Mouse (Mus musculus) liver, embryonic 11.5 days (tissue): ENCODE results near the gene Tpr. TPM values are rescaled to one million over a fixed set of nuclear protein-coding genes. Genes with fewer than 3 reads are reported as not detected.

Experiments used
- ATAC-seq: fragments of 200-750 bp; cut with Nextera tagmentation; replicated peaks from 2 replicates; pipeline ENCODE4 v1.8.0; 2017; ENCODE audit warnings: moderate number of reproducible peaks, mild to moderate bottlenecking, moderate TSS enrichment, moderate library complexity; ENCODE audit not compliant: low FRiP score
- DNase-seq: peaks from one replicate; pipeline ENCODE4 v3.0.0-alpha.2; 2017; ENCODE audit warnings: low spot score
- H3K27ac ChIP-seq: fragments of 300-500 bp; sonication (generic); 2 replicates; pipeline ENCODE4 v1.5.1; 2014; ENCODE audit warnings: mild to moderate bottlenecking, low read depth, low read length, control low read depth
- H3K27me3 ChIP-seq: fragments of 300-500 bp; sonication (generic); replicated peaks from 2 replicates; pipeline ENCODE4 v1.6.1; 2014; ENCODE audit warnings: low read length, mixed read lengths; ENCODE audit not compliant: control insufficient read depth, insufficient read depth
- H3K36me3 ChIP-seq: fragments of 300-500 bp; sonication (generic); 2 replicates; pipeline ENCODE4 v1.6.1; 2014; ENCODE audit warnings: mild to moderate bottlenecking, low read length, moderate library complexity, mixed read lengths; ENCODE audit not compliant: control insufficient read depth, insufficient read depth
- H3K4me1 ChIP-seq: fragments of 300-500 bp; sonication (generic); replicated peaks from 2 replicates; pipeline ENCODE4 v1.6.1; 2014; ENCODE audit warnings: low read length, mixed read lengths; ENCODE audit not compliant: control insufficient read depth, insufficient read depth
- H3K4me2 ChIP-seq: fragments of 300-500 bp; sonication (generic); 2 replicates; pipeline ENCODE4 v1.6.1; 2014; ENCODE audit warnings: mild to moderate bottlenecking, control low read depth, moderate library complexity
- H3K4me3 ChIP-seq: fragments of 300-500 bp; sonication (generic); 2 replicates; pipeline ENCODE4 v1.5.1; 2014; ENCODE audit warnings: low read depth, low read length, control low read depth
- H3K9ac ChIP-seq: fragments of 300-500 bp; sonication (generic); 2 replicates; pipeline ENCODE4 v1.6.1; 2014; ENCODE audit warnings: low read depth, low read length, control low read depth
- H3K9me3 ChIP-seq: fragments of 300-500 bp; sonication (generic); 2 replicates; pipeline ENCODE4 v1.6.1; 2016; ENCODE audit warnings: low read length, inconsistent platforms, mixed read lengths; ENCODE audit not compliant: control insufficient read depth
- WGBS: fragments of 180-500 bp; shearing (Covaris S2); extraction: QIAGEN DNeasy Blood & Tissue Kit; methylation state at CpG from one replicate; pipeline ENCODE4 v1.1.7; 2014; 5-methylcytosine and 5-hydroxymethylcytosine counted together
- polyA plus RNA-seq: library from polyadenylated mRNA; unstranded; fragments of >200 nt; fragmentation: Nextera tagmentation; extraction: Ambion mirVana; gene quantifications from 2 replicates; pipeline ENCODE4 v1.2.1, GENCODE M21; 2014

Tpr gene
- polyA plus RNA-seq, 1 experiment from 2014 or later = 169 TPM

DNA sequence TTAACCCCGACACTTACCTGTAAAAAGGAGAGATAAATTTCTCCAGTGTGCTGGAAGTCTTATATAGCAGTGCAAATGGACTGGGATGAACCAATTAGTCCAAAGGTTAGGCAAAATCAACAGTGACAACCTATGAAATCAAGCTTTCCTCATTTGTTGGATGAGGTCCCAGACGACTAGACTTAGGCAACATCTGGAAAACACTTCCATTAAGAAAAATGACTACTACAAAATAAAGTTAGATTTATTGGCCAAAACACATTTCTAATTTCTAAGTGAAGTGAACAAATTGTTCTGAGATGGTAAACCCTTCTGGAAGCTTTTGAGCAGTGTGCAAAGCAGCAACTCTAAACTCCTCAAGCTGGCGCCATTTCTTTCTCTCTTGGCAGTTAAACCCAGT is 73.5 kb downstream of the Tpr start, which contains the start of gene Prg4:
Gene Prg4 (minus strand): TSS at position 34 of the 400 bp plus-strand sequence.
- Histone ChIP-seq H3K27me3 (no peaks in the 10 kb centered on the region), H3K36me3 (no peaks in the 10 kb centered on the region), H3K9me3 (no peaks in the 10 kb centered on the region), H3K4me3 (no peak within 1 kb of the TSS), H3K27ac (no peak within 1 kb of the TSS), H3K9ac (no peak within 1 kb of the TSS), H3K4me1 (no peaks in the 10 kb centered on the region), H3K4me2 (no peak within 1 kb of the TSS)
- ATAC-seq (no peak), DNase-seq (no peak)
- 83% methylated on average over 3 of the region's 3 CpGs for WGBS

DNA sequence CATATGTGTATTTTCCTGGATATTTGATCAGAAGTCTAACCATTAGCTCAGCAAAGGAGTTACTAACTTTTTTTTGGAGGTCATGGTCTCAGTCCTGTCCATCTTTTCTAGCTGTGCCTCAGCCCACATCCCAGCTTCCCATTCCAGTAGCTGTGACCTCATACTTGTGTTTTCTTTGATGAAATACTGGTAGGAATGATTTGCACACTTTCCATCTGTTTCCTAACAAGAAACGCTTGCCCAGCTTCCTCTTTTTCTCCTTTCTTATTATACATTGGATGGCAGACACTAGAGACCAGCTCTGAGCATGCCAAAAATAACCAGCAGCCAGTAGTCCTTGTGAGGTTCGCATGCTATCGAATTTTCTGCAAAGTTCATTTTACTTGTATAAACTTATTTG is 77.4 kb downstream of the Tpr start:
- ATAC-seq = no peak
- H3K4me2 ChIP-seq = no peak overlapping the region
- H3K9ac ChIP-seq = no peak overlapping the region
- WGBS = 66% methylated on average over 3 of the region's 3 CpGs
- H3K27me3 ChIP-seq = no peaks in the 10 kb centered on the region
- no peaks in the 10 kb centered on the region for H3K4me1 ChIP-seq
- H3K36me3 ChIP-seq = no peaks in the 10 kb centered on the region
- no peak overlapping the region for H3K27ac ChIP-seq
- H3K4me3 ChIP-seq = no peak overlapping the region
- no peak for DNase-seq
- H3K9me3 ChIP-seq = no peaks in the 10 kb centered on the region

DNA sequence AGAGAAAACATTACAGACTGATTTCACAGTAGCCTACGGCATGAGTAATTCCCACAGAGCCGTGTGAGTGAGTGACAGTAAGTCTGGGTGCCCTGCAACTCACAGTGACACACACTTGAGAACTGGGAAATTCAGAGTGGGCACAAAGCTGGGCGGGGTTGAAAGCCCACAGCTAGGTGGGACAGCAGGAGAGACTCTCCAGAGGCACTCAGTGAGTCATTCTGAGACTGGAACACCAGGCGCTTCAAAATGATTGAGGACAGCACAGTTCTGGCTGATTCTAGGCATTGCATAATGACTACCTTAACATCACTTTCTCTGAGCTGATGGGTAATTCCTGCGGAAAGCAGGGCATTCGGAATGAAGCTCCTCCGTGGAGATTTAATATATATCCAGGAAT is 79.9 kb downstream of the Tpr start:
- H3K36me3 ChIP-seq = no peaks in the 10 kb centered on the region
- 84% methylated on average over 7 of the region's 7 CpGs for WGBS
- no peak overlapping the region for H3K27ac ChIP-seq
- H3K4me3 ChIP-seq = no peak overlapping the region
- H3K4me1 ChIP-seq = no peaks in the 10 kb centered on the region
- no peaks in the 10 kb centered on the region for H3K27me3 ChIP-seq
- no peaks in the 10 kb centered on the region for H3K9me3 ChIP-seq
- no peak overlapping the region for H3K4me2 ChIP-seq
- DNase-seq = no peak
- no peak for ATAC-seq
- no peak overlapping the region for H3K9ac ChIP-seq

DNA sequence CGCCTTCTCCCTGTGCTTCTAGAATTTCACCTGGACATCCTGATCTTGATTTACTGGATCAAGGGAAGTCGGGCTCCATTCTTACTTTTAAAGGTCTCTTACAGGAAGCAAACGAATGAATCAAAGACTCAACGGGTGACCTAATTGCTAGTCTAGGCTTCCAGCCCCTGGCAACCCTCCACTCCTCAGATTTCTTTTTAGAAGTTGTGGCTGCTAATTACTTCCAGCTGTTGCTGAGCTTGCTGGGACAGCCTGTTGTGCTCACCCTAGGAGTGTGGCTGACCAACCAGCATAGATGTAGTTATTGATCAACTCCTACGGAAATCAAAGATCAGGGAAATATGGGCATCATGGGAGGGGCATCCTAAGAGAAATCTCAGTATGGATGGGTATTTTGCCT is 88.0 kb downstream of the Tpr start:
- Histone ChIP-seq H3K36me3 (no peaks in the 10 kb centered on the region), H3K27ac (no peak overlapping the region), H3K9me3 (no peaks in the 10 kb centered on the region), H3K27me3 (no peaks in the 10 kb centered on the region), H3K4me2 (no peak overlapping the region), H3K9ac (no peak overlapping the region), H3K4me1 (no peaks in the 10 kb centered on the region), H3K4me3 (no peak overlapping the region)
- 75% methylated on average over 5 of the region's 5 CpGs for WGBS
- DNase-seq (no peak), ATAC-seq (no peak)

DNA sequence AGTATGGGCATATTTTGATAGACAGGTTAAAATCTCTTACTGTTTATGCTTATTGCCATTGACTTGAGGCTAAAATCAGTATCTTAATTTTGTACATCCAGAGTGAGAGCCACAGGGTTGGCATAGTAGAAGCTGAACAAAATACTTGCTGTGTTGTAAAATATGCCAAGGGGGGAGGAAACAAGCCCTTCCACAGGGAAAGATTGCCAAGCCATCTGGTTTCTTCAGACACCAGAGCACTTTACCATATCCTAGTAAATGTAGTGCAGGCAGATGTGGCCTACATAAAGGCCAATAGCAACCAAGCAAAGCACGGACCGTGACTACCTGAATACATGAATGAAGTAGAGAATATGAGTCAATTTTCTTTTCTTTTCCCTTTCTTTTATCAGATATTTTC is 96.5 kb downstream of the Tpr start:
- no peak for ATAC-seq
- WGBS = 96% methylated on average over 2 of the region's 2 CpGs
- no peak overlapping the region for H3K4me3 ChIP-seq
- H3K9me3 ChIP-seq = no peaks in the 10 kb centered on the region
- no peak overlapping the region for H3K9ac ChIP-seq
- no peaks in the 10 kb centered on the region for H3K4me1 ChIP-seq
- no peaks in the 10 kb centered on the region for H3K27me3 ChIP-seq
- H3K27ac ChIP-seq = no peak overlapping the region
- no peak for DNase-seq
- no peaks in the 10 kb centered on the region for H3K36me3 ChIP-seq
- H3K4me2 ChIP-seq = no peak overlapping the region

DNA sequence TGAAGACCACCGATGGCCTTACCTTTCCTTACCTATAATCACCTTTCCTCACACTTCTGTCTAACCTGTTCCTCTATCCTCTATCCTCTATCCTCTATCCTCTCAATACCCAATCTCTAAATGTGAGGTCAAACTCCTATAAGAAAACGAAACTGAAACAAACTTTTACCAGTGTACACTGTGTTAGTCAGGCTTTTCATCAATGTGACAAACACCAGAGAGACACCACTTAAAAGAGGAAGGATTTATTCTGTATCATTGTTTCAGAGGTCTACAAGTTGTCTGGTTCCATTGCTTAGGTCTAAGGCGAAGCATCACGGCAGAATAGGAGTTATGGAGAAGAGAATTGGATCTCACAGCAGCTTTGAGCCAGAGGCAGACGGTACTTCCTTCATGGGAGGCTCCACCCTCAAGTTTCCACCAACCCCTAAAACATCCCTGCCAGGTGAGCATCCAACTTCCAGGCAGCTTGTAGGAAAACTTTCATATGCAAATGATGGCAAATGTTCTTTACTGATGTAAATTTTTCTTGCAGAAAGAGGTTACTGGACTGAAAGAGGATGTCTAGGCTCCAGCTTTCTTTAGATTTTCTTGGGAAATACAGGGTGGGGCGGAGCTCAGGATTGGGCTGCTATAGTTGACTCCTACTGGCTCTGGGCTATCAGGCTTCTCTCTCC is 104.1 kb downstream of the Tpr start:
- ATAC-seq (no peak; the same call in 1 of the 2 replicates), DNase-seq (no peak)
- H3K27me3 ChIP-seq = no peaks in the 10 kb centered on the region
- 0 out of 2 replicates have a peak, but pooled peaks cover 2% of the 10 kb centered on the region for H3K9me3 ChIP-seq
- WGBS = 70% methylated on average over 6 of the region's 6 CpGs
- no peak overlapping the region for H3K9ac ChIP-seq
- H3K36me3 ChIP-seq = no peaks in the 10 kb centered on the region
- H3K4me3 ChIP-seq = no peak overlapping the region
- no peak overlapping the region for H3K27ac ChIP-seq
- no peaks in the 10 kb centered on the region for H3K4me1 ChIP-seq
- no peak overlapping the region for H3K4me2 ChIP-seq

DNA sequence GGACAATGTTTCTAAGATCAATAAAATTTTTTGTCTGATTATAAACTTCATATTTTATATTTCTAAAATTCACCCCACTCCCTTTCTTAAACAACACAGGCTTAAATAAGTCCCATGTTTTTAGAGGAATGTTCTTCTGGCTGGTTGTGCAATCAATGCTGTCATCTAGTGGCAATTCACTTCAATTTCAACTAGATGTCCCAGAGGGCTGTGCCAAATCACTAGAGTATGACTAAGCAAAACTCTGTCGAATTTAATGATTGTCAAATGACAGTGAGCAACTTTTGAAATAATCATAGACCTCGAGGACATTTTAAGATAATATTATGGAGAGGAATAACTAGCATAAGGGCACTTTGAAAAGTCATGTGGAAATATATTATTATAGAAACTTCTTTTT is 105.1 kb downstream of the Tpr start:
- Histone ChIP-seq H3K4me3 (no peak overlapping the region), H3K4me1 (no peaks in the 10 kb centered on the region), H3K4me2 (no peak overlapping the region), H3K9ac (no peak overlapping the region), H3K9me3 (0 out of 2 replicates have a peak, but pooled peaks cover 2% of the 10 kb centered on the region), H3K27ac (no peak overlapping the region), H3K36me3 (no peaks in the 10 kb centered on the region), H3K27me3 (no peaks in the 10 kb centered on the region)
- WGBS = 59% methylated on average over 2 of the region's 2 CpGs
- no peak for ATAC-seq
- DNase-seq = no peak

DNA sequence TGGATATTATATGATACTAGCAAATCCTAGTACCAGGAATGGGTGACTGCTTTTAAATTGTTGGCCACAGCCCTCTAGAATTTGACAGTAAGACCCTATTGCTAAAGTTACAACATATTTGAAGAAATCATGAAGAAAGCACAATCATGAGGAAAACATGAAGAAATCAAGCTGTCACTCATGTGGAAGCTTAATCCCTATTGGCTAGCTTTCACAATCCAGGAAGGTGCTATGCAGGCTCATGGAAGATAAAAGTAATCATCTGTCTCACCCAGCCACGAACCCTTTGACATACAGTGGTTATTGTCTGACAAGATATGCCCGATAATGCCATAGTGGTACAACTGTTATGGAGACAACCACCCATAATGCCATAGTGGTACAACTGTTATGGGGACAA is 105.5 kb downstream of the Tpr start:
- H3K9me3 ChIP-seq = 0 out of 2 replicates have a peak, but pooled peaks cover 2% of the 10 kb centered on the region
- no peaks in the 10 kb centered on the region for H3K4me1 ChIP-seq
- DNase-seq = no peak
- H3K27me3 ChIP-seq = no peaks in the 10 kb centered on the region
- H3K4me2 ChIP-seq = no peak overlapping the region
- H3K9ac ChIP-seq = no peak overlapping the region
- 71% methylated on average over 2 of the region's 2 CpGs for WGBS
- ATAC-seq = no peak
- no peaks in the 10 kb centered on the region for H3K36me3 ChIP-seq
- H3K4me3 ChIP-seq = no peak overlapping the region
- H3K27ac ChIP-seq = no peak overlapping the region
